Mouse (Mus musculus) thymus, adult 2 months (tissue): ENCODE measurements around the gene Acacb.

Experiments used
- CTCF ChIP-seq: fragments of 200-500 bp; IDR thresholded peaks from 2 replicates; pipeline ENCODE4 v1.5.1; 2012; ENCODE audit warnings: mild to moderate bottlenecking, control low read depth, low read length, moderate library complexity, borderline replicate concordance; ENCODE audit not compliant: control insufficient read depth, poor library complexity, insufficient read depth; ENCODE audit errors: extremely low read depth
- POLR2A ChIP-seq: fragments of 200-500 bp; IDR thresholded peaks from 2 replicates; pipeline ENCODE4 v1.6.1; 2012; ENCODE audit warnings: mild to moderate bottlenecking, low read length, control low read depth, moderate library complexity; ENCODE audit not compliant: control insufficient read depth, poor library complexity, insufficient read depth; ENCODE audit errors: extremely low read depth

DNA sequence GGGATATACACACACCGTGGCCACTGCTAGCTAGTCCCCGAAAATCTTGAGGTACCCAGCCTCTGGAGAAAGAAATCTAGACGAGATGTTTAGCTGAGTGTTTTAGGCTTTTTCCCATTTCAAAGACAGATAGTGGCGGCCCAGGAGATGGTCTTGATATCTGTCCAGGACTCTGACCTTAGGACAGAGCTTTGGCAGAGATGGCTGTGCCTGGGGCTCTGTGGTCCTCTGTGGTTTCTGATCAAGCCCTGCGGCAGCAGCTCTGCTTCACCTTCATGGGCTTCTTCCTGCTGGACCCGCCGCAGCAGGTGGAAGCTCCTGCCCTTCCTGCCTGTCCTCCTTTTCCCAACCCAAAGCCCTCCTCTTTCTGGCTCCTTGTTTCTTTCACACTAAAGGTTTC lies 24.0 kb downstream of the Acacb start:
- no peak for TF ChIP-seq CTCF
- no peak for TF ChIP-seq POLR2A
